Mouse (Mus musculus): Measurements from ENCODE around the gene Pilra.
"Not testable (repeated sequence)": the region's sequence is repeated elsewhere in the genome, so short reads cannot be mapped to it uniquely, and the experiment has no call there.

Gene Pilra

DNA sequence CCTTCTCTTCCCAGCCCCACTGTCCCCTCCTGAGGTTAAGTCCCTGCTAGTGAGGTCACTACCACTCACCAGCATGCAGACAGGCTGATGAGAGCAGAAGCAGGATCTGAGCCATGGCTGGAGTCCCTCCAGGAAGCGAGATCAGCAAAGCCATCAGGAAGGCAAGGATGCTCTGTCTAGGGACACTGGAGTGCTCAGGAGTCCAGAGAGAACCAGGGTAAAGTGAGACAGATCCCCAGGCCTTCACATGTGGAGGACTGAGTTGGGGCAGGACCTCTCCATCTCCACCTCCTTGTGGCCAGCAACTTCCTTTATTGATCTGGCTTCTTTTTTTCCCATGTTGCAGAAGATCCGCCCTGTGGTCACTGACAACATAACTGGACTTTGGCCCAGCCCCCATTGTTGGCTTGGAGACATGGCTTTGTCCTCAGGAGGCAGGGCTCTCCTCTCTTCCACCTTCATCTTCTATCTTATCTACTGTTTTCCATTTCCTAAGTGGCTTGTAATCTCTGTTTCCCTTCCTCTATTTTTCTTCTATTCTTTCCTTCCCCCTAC, at the start of gene Pilra:
Gene Pilra, minus strand, starts transcription at position 316 of the 555 bp plus-strand sequence.
- DNase-seq (ENCODE audit: low spot score in 2 of 2): not testable (repeated sequence)

DNA sequence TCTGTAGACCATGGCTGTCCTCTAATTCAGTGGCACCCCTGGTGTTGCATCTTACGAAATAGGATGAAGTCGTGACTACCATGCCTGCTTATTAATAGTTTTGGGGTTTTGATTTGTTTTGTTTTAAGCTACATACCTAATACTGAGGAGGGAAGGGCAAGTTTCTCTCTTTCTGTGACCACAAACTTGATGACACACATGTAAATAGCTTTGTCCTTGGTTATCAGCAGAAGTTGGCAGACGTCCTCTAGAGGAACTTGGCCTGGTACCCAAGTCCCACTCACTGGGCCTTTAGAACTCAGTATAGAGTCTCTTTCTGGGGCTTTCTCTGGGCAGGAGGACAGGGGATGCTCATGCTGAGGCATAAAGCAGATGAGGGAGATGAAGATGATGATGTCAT, 47.3 kb upstream of the Pilra start:
- DNase-seq (ENCODE audit: low spot score in 2 of 2): no peak

DNA sequence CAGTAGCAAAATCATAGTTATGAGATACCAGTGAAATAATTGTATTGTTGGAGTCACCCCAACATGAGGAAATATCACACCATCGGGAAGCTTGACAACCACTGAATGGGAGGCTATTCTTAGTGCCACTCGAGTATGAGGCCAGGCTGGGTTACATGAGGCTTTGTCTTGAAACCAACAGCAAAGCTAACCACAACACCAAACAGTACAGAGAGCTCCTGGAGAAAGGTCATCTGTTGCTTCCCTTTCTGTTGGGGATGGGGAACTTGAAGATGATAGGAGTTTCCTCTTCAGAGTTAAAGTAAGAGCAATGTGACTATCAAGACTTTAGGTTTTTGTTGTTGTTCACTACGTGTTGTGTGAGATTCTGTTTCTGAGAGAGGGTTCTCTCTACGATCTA, 46.8 kb upstream of the Pilra start:
- DNase-seq (ENCODE audit: low spot score in 2 of 2): no peak

- DNase-seq (ENCODE audit: low spot score in 2 of 2): no peak
Observed at GRCm38 (mm10) chr5:137877860-137878259, 41.8 kb upstream of the Pilra start.

GRCm38 (mm10) chr5:137875054-137875453, 39.0 kb upstream of the Pilra start:
- no peak for DNase-seq (ENCODE audit: low spot score in 2 of 2)

DNA sequence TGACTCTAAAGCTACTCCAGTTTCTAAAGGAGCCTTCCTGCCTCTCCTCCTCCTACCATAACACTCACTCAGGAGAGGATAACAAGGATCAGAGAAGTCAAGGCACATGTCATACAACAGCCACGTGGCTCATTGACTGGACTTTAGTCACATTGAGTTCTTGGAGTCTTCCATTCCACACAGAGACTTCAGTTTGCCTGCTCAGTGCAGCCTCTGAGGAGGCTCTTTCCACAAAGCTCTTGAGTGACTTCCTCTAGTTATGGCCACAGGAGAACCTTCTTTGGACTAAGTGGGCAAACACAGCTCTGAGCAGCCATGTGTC, 36.3 kb upstream of the Pilra start:
- DNase-seq (ENCODE audit: low spot score in 2 of 2): not testable (repeated sequence)

GRCm38 (mm10) chr5:137871644-137872380, 35.7 kb upstream of the Pilra start, which contains the start of gene Pilrb2:
Pilrb2 (minus strand) TSS chr5:137871815.
- DNase-seq (ENCODE audit: low spot score in 2 of 2): not testable (repeated sequence)

- DNase-seq (ENCODE audit: low spot score in 2 of 2): not testable (repeated sequence)
Observed at GRCm38 (mm10) chr5:137868600-137868999, 32.5 kb upstream of the Pilra start.

DNA sequence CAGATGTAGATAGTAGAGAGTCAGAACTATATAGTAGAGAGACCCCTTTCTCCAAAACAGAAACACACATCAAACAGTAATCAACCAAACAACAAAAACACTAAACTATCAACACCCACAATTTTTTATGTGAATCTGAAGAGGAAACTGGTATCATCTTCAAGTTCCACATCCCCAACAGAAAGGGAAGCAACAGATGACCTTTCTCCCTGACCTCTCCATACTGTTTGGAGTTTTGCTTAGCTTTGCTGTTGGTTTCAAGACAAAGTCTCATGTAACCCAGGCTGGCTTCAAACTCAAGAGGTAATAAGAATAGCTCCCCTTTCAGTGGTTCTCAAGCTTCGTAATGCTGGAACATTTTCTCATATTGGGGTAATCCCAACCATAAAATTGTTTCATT, 27.9 kb upstream of the Pilra start:
- DNase-seq (ENCODE audit: low spot score in 2 of 2): not testable (repeated sequence)

DNA sequence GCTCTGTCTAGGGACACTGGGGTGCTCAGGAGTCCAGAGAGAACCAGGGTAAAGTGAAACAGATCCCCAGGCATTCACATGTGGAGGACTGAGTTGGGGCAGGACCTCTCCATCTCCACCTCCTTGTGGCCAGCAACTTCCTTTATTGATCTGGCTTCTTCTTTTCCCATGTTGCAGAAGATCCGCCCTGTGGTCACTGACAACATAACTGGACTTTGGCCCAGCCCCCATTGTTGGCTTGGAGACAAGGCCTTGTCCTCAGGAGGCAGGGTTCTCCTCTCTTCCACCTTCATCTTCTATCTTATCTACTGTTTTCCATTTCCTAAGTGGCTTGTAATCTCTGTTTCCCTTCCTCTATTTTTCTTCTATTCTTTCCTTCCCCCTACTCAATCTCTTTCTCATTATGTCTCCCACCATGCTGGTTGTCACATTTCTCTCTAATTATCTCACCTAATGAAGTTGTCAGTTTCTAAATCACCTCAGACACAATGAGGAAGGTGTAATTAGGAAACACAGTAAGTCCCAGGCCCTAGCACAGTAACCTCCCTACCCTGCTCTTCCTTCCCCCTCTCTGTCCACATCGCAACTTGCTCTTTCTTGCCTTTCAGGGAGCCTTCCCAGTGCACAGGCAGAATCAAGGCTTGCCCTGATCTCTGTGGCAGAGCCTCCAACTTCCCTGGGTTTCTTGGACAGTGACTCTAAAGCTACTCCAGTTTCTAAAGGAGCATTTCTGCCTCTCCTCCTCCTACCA, 22.1 kb upstream of the Pilra start, which contains the start of gene Pilrb1:
Gene Pilrb1, minus strand, starts transcription at position 147 of the 751 bp plus-strand sequence.
- not testable (repeated sequence) for DNase-seq (ENCODE audit: low spot score in 2 of 2)

GRCm38 (mm10) chr5:137856870-137857269, 20.8 kb upstream of the Pilra start:
- not testable (repeated sequence) for DNase-seq (ENCODE audit: low spot score in 2 of 2)

- DNase-seq (ENCODE audit: low spot score in 2 of 2): not testable (repeated sequence)
Observed at GRCm38 (mm10) chr5:137854907-137855306, 18.8 kb upstream of the Pilra start.

- DNase-seq (ENCODE audit: low spot score in 2 of 2): not testable (repeated sequence)
Observed at GRCm38 (mm10) chr5:137850313-137850712, 14.2 kb upstream of the Pilra start.

GRCm38 (mm10) chr5:137837110-137837509, 1.0 kb upstream of the Pilra start:
- not testable (repeated sequence) for DNase-seq (ENCODE audit: low spot score in 2 of 2)

GRCm38 (mm10) chr5:137836611-137837010, 530 bp upstream of the Pilra start:
- no peak for DNase-seq (ENCODE audit: low spot score in 2 of 2)

- DNase-seq (ENCODE audit: low spot score in 2 of 2): no peak
Observed at GRCm38 (mm10) chr5:137833500-137833899, 2.6 kb downstream of the Pilra start.

GRCm38 (mm10) chr5:137831506-137831905, 4.6 kb downstream of the Pilra start:
- no peak for DNase-seq (ENCODE audit: low spot score in 2 of 2)

DNA sequence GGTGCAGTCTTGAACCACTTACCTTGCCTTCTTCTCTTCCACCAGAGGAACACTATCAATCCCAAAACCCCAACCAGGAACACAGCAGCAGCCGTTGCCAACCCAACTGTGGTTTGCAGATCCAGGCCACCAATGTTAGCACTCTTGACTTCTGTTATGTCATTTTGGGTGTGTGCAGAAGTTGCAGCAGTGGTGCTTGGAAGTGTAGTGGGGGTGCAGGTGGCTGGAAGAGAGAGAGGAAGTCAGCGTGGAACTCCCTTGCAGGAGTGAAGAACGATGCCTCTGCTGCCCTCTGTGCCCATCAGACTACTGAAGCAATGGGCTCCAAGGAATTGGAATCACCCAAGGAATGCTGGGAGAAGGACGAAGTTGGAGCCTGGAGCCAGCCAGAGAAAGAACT, 5.0 kb downstream of the Pilra start:
- no peak for DNase-seq (ENCODE audit: low spot score in 2 of 2)

GRCm38 (mm10) chr5:137830238-137830637, 5.8 kb downstream of the Pilra start:
- no peak for DNase-seq (ENCODE audit: low spot score in 2 of 2)

- no peak for DNase-seq (ENCODE audit: low spot score in 2 of 2)
Observed at GRCm38 (mm10) chr5:137828694-137829093, 7.4 kb downstream of the Pilra start.

DNA sequence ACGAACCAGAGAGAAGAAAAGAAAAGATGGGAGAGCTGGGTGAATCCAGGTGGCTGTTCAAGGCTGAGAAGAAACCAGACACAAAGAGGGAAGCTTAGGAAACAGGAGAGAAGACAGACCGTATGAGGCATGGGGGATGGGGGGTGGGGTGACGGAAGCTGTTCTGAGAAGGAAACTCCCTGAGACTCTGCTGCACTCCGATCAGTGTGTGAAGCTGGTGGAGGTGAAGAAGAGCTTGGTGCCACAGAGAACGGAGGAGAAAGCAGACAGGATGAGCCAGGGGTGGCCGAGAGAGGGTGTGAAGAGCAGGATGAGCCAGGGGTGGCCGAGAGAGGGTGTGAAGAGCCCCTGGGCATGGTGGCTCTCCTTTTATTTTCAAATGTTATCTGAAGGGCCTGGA, 9.7 kb downstream of the Pilra start:
- DNase-seq (ENCODE audit: low spot score in 2 of 2): no peak

GRCm38 (mm10) chr5:137825971-137826370, 10.1 kb downstream of the Pilra start:
- no peak for DNase-seq (ENCODE audit: low spot score in 2 of 2)

DNA sequence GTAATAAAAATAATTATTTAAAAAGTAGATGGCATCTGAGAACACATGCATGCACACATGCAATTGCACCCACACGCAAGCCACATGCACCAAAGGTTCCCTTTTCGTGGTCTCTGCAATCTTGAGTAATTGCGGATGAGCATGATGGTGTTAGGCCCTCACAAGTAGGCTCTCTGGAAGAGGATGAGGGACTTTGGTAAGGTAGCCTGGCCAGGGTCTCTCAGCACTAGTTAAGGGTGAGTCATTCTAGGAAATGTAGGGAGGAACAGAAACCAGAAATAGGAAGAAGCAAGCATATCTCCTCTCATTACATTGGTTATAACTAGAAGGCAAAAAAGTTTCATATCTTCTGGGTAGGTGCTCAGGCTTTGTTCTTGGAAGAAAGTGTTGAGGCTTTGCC, 11.1 kb downstream of the Pilra start:
- no peak for DNase-seq (ENCODE audit: low spot score in 2 of 2)

Data from right cerebral cortex, postnatal 36 days (tissue).